Mouse (Mus musculus) heart, postnatal 0 days (tissue): ENCODE data around the gene Rab35.

ENCODE experiments used
- CTCF ChIP-seq: IDR thresholded peaks from 2 replicates; pipeline ENCODE4 v1.5.1; 2016; ENCODE audit warnings: antibody characterized with exemption, control low read depth, low read depth
- EP300 ChIP-seq: IDR thresholded peaks from 2 replicates; pipeline ENCODE4 v1.6.1; 2016; ENCODE audit warnings: antibody characterized with exemption, low read depth

GRCm38 (mm10) chr5:115635536-115635935 lies 3.8 kb downstream of the Rab35 start:
- TF ChIP-seq CTCF (no peak), EP300 (no peak)
